Mouse (Mus musculus): Measurements from ENCODE around the gene Msrb3.

The Msrb3 gene

GRCm38 (mm10) chr10:120811796-120812443, 87.0 kb downstream of the Msrb3 start:
- in situ Hi-C loops (cut with MboI, MseI) = no loop called here

GRCm38 (mm10) chr10:120810832-120811571, 87.9 kb downstream of the Msrb3 start:
- in situ Hi-C loops (cut with MboI, MseI) = no loop called here

GRCm38 (mm10) chr10:120810053-120810696, 88.7 kb downstream of the Msrb3 start:
- in situ Hi-C loops (cut with MboI, MseI) = no loop called here

GRCm38 (mm10) chr10:120808167-120808566, 90.7 kb downstream of the Msrb3 start:
- in situ Hi-C loops (cut with MboI, MseI) = loop anchor here (10.0 kb wide), 1 partner anchor 503 kb away; no protein-coding TSS in a partner anchor

GRCm38 (mm10) chr10:120801127-120801526, 97.8 kb downstream of the Msrb3 start:
- in situ Hi-C loops (cut with MboI, MseI) = loop anchor here (10.0 kb wide), 1 partner anchor 496 kb away; no protein-coding TSS in a partner anchor

- in situ Hi-C loops (cut with MboI, MseI) = loop anchor here (10.0 kb wide), 1 partner anchor 1135 kb away; no protein-coding TSS in a partner anchor
These were observed 99.4 kb downstream of the Msrb3 start for GRCm38 (mm10) chr10:120799479-120799878.

GRCm38 (mm10) chr10:120796749-120797148, 102.2 kb downstream of the Msrb3 start:
- in situ Hi-C loops (cut with MboI, MseI) = loop anchor here (10.0 kb wide), 1 partner anchor 1138 kb away; no protein-coding TSS in a partner anchor

- in situ Hi-C loops (cut with MboI, MseI) = loop anchor here (10.0 kb wide), 1 partner anchor 1140 kb away; no protein-coding TSS in a partner anchor
These were observed 104.5 kb downstream of the Msrb3 start for GRCm38 (mm10) chr10:120794391-120794817.

- in situ Hi-C loops (cut with MboI, MseI) = loop anchor here (10.0 kb wide), 1 partner anchor 1143 kb away; no protein-coding TSS in a partner anchor
These were observed 106.6 kb downstream of the Msrb3 start for GRCm38 (mm10) chr10:120792191-120792765.

GRCm38 (mm10) chr10:120791438-120791837, 107.5 kb downstream of the Msrb3 start:
- in situ Hi-C loops (cut with MboI, MseI) = loop anchor here (10.0 kb wide), 1 partner anchor 1143 kb away; no protein-coding TSS in a partner anchor

- in situ Hi-C loops (cut with MboI, MseI) = no loop called here
These were observed 111.7 kb downstream of the Msrb3 start for GRCm38 (mm10) chr10:120787202-120787601.

GRCm38 (mm10) chr10:120784516-120784915, 114.4 kb downstream of the Msrb3 start:
- in situ Hi-C loops (cut with MboI, MseI) = no loop called here

GRCm38 (mm10) chr10:120783393-120783792, 115.5 kb downstream of the Msrb3 start:
- in situ Hi-C loops (cut with MboI, MseI) = no loop called here

GRCm38 (mm10) chr10:120777499-120777898, 121.4 kb downstream of the Msrb3 start:
- in situ Hi-C loops (cut with MboI, MseI) = no loop called here

- in situ Hi-C loops (cut with MboI, MseI) = no loop called here
These were observed 123.5 kb downstream of the Msrb3 start for GRCm38 (mm10) chr10:120775361-120775760.

GRCm38 (mm10) chr10:120767418-120767817, 131.5 kb downstream of the Msrb3 start:
- in situ Hi-C loops (cut with MboI, MseI) = no loop called here

GRCm38 (mm10) chr10:120765398-120765797, 133.5 kb downstream of the Msrb3 start:
- in situ Hi-C loops (cut with MboI, MseI) = no loop called here

- in situ Hi-C loops (cut with MboI, MseI) = no loop called here
These were observed 135.0 kb downstream of the Msrb3 start for GRCm38 (mm10) chr10:120763656-120764466.

GRCm38 (mm10) chr10:120762958-120763357, 135.9 kb downstream of the Msrb3 start:
- in situ Hi-C loops (cut with MboI, MseI) = no loop called here

GRCm38 (mm10) chr10:120760679-120761078, 138.2 kb downstream of the Msrb3 start:
- in situ Hi-C loops (cut with MboI, MseI) = no loop called here

GRCm38 (mm10) chr10:120759883-120760282, 139.0 kb downstream of the Msrb3 start:
- in situ Hi-C loops (cut with MboI, MseI) = no loop called here

Measured in T-helper 1 cell (primary cell).